Mouse (Mus musculus): ENCODE results near the gene BC016579. TPM values are rescaled to one million over a fixed set of nuclear protein-coding genes. Genes with fewer than 3 reads are reported as not detected.

Gene BC016579
- total RNA-seq, 2 experiments from 2014 or later: not detected

- Histone ChIP-seq H3K4me3 (no peak overlapping the region), H3K27ac (no peak overlapping the region)
- no peak for TF ChIP-seq CTCF (IDR thresholded peaks at IDR 0.05)
- intact Hi-C loops (cut with DNase I): no loop called here
- DNase-seq: no peak
Observed at GRCm38 (mm10) chr16:45662381-45662780, 8.5 kb upstream of the BC016579 start.

GRCm38 (mm10) chr16:45659596-45659995 is 5.7 kb upstream of the BC016579 start:
- DNase-seq: no peak
- no peak for TF ChIP-seq CTCF (IDR thresholded peaks at IDR 0.05)
- Histone ChIP-seq H3K27ac (no peak overlapping the region), H3K4me3 (no peak overlapping the region)
- intact Hi-C loops (cut with DNase I): no loop called here

- Histone ChIP-seq H3K4me3 (no peak overlapping the region), H3K27ac (no peak overlapping the region)
- TF ChIP-seq CTCF (IDR thresholded peaks at IDR 0.05): no peak
- intact Hi-C loops (cut with DNase I): no loop called here
- no peak for DNase-seq
Observed at GRCm38 (mm10) chr16:45658248-45658647, 4.4 kb upstream of the BC016579 start.

GRCm38 (mm10) chr16:45657574-45658159 is 3.8 kb upstream of the BC016579 start:
- Histone ChIP-seq H3K4me3 (no peak overlapping the region), H3K27ac (no peak overlapping the region)
- intact Hi-C loops (cut with DNase I): no loop called here
- no peak for DNase-seq
- TF ChIP-seq CTCF (IDR thresholded peaks at IDR 0.05): no peak

GRCm38 (mm10) chr16:45654465-45654864 is 597 bp upstream of the BC016579 start:
- no peak for DNase-seq
- Histone ChIP-seq H3K4me3 (no peak overlapping the region), H3K27ac (no peak overlapping the region)
- intact Hi-C loops (cut with DNase I): no loop called here
- no peak for TF ChIP-seq CTCF (IDR thresholded peaks at IDR 0.05)

- H3K4me3 ChIP-seq: peak overlapping the region; percentile 56
- no peak overlapping the region for H3K27ac ChIP-seq
- DNase-seq: no peak
- no peak for TF ChIP-seq CTCF (IDR thresholded peaks at IDR 0.05)
- intact Hi-C loops (cut with DNase I): no loop called here
Observed at GRCm38 (mm10) chr16:45653009-45653933, 597 bp downstream of the BC016579 start.

GRCm38 (mm10) chr16:45651497-45651896 is 2.4 kb downstream of the BC016579 start:
- H3K27ac ChIP-seq: no peak overlapping the region
- no peak for TF ChIP-seq CTCF (IDR thresholded peaks at IDR 0.05)
- H3K4me3 ChIP-seq: no peak overlapping the region
- DNase-seq: no peak
- intact Hi-C loops (cut with DNase I): no loop called here

- Histone ChIP-seq H3K27ac (no peak overlapping the region), H3K4me3 (no peak overlapping the region)
- no peak for TF ChIP-seq CTCF (IDR thresholded peaks at IDR 0.05)
- intact Hi-C loops (cut with DNase I): no loop called here
- peak; percentile 30 for DNase-seq
Observed at GRCm38 (mm10) chr16:45644380-45644779, 9.5 kb downstream of the BC016579 start.

GRCm38 (mm10) chr16:45643944-45644343 is 9.9 kb downstream of the BC016579 start:
- no peak for TF ChIP-seq CTCF (IDR thresholded peaks at IDR 0.05)
- intact Hi-C loops (cut with DNase I): no loop called here
- H3K4me3 ChIP-seq: no peak overlapping the region
- DNase-seq: no peak
- H3K27ac ChIP-seq: no peak overlapping the region

- no peak overlapping the region for H3K27ac ChIP-seq
- no peak for DNase-seq
- no peak for TF ChIP-seq CTCF (IDR thresholded peaks at IDR 0.05)
Observed at GRCm38 (mm10) chr16:45641301-45641700, 12.6 kb downstream of the BC016579 start.

GRCm38 (mm10) chr16:45640070-45640762 is 13.7 kb downstream of the BC016579 start:
- no peak overlapping the region for H3K27ac ChIP-seq
- intact Hi-C loops (cut with DNase I): no loop called here
- TF ChIP-seq CTCF (IDR thresholded peaks at IDR 0.05): no peak
- no peak for DNase-seq
- no peak overlapping the region for H3K4me3 ChIP-seq

More at GRCm38 (mm10) chr16:45641301-45641700, 12.6 kb downstream of the BC016579 start:
- H3K4me3 ChIP-seq: no peak overlapping the region
- intact Hi-C loops (cut with DNase I): no loop called here

- no peak for TF ChIP-seq CTCF (IDR thresholded peaks at IDR 0.05)
- Histone ChIP-seq H3K27ac (no peak overlapping the region), H3K4me3 (no peak overlapping the region)
- no peak for DNase-seq
- intact Hi-C loops (cut with DNase I): no loop called here
Observed at GRCm38 (mm10) chr16:45635826-45636225, 18.0 kb downstream of the BC016579 start.

GRCm38 (mm10) chr16:45632420-45632819 is 21.4 kb downstream of the BC016579 start:
- H3K27ac ChIP-seq: no peak overlapping the region
- no peak for TF ChIP-seq CTCF (IDR thresholded peaks at IDR 0.05)
- DNase-seq: no peak
- intact Hi-C loops (cut with DNase I): no loop called here
- no peak overlapping the region for H3K4me3 ChIP-seq
